Mouse (Mus musculus) liver, postnatal 0 days (tissue): ENCODE data around the gene Slc25a48. TPM values are rescaled to one million over a fixed set of nuclear protein-coding genes. Genes with fewer than 3 reads are reported as not detected.
A peak's percentile ranks its signal among the peaks of the same experiment; 100 is the strongest.

Source experiments
- ATAC-seq: fragments of 200-750 bp; cut with Nextera tagmentation; 2 replicates; pipeline ENCODE4 v1.8.0; 2017; ENCODE audit warnings: mild to moderate bottlenecking, moderate library complexity
- DNase-seq: peaks from one replicate; pipeline ENCODE4 v3.0.0-alpha.2; 2016
- H3K27ac ChIP-seq: fragments of 300-500 bp; sonication (generic); 2 replicates; pipeline ENCODE4 v1.5.1; 2014; ENCODE audit warnings: antibody characterized with exemption, moderate library complexity, mild to moderate bottlenecking, low read depth
- H3K27me3 ChIP-seq: fragments of 300-500 bp; sonication (generic); 2 replicates; pipeline ENCODE4 v1.6.1; 2014; ENCODE audit warnings: low read length, control low read depth, mixed read lengths; ENCODE audit not compliant: insufficient read depth
- H3K36me3 ChIP-seq: fragments of 300-500 bp; sonication (generic); replicated peaks from 2 replicates; pipeline ENCODE4 v1.6.1; 2014; ENCODE audit warnings: mild to moderate bottlenecking, control low read depth, low read length, moderate library complexity, mixed read lengths; ENCODE audit not compliant: insufficient read depth
- H3K4me1 ChIP-seq: fragments of 300-500 bp; sonication (generic); 2 replicates; pipeline ENCODE4 v1.6.1; 2014; ENCODE audit warnings: antibody characterized with exemption, mild to moderate bottlenecking, control low read depth; ENCODE audit not compliant: insufficient read depth
- H3K4me2 ChIP-seq: fragments of 300-500 bp; sonication (generic); 2 replicates; pipeline ENCODE4 v1.6.1; 2014; ENCODE audit warnings: low read depth, mild to moderate bottlenecking, low read length, moderate library complexity, mixed read lengths
- H3K4me3 ChIP-seq: fragments of 300-500 bp; sonication (generic); 2 replicates; pipeline ENCODE4 v1.5.1; 2014; ENCODE audit warnings: low read depth, low read length
- H3K9ac ChIP-seq: fragments of 300-500 bp; sonication (generic); replicated peaks from 2 replicates; pipeline ENCODE4 v1.6.1; 2014; ENCODE audit warnings: mild to moderate bottlenecking, moderate library complexity
- H3K9me3 ChIP-seq: fragments of 300-500 bp; sonication (generic); 2 replicates; pipeline ENCODE4 v1.6.1; 2016; ENCODE audit warnings: mild to moderate bottlenecking, control low read depth, low read length, mixed read lengths
- CTCF ChIP-seq: sonication (generic); IDR thresholded peaks from 2 replicates; pipeline ENCODE4 v1.5.1; 2016; ENCODE audit warnings: antibody characterized with exemption, low read depth
- EP300 ChIP-seq: IDR thresholded peaks from 2 replicates; pipeline ENCODE4 v1.6.1; 2016; ENCODE audit warnings: antibody characterized with exemption, low read depth, mild to moderate bottlenecking
- WGBS: fragments of 180-500 bp; shearing (Covaris S2); extraction: QIAGEN DNeasy Blood & Tissue Kit; methylation state at CpG from one replicate; pipeline ENCODE4 v1.1.7; 2014; ENCODE audit not compliant: insufficient replicate concordance; 5-methylcytosine and 5-hydroxymethylcytosine counted together
- polyA plus RNA-seq: library from polyadenylated mRNA; unstranded; fragments of >200 nt; fragmentation: Nextera tagmentation; extraction: Ambion mirVana; gene quantifications from 2 replicates; pipeline ENCODE4 v1.2.1, GENCODE M21; 2015

The Slc25a48 gene
- polyA plus RNA-seq, 1 experiment from 2014 or later, result 1.5 TPM

GRCm38 (mm10) chr13:56412286-56412873, 25.8 kb upstream of the Slc25a48 start:
- WGBS, result 76% methylated on average over 9 of the region's 9 CpGs
- H3K27ac ChIP-seq, result no peak overlapping the region
- TF ChIP-seq CTCF, result no peak
- no peak for TF ChIP-seq EP300
- no peak overlapping the region for H3K4me3 ChIP-seq
- no peak overlapping the region for H3K9ac ChIP-seq
- no peaks in the 10 kb centered on the region for H3K9me3 ChIP-seq
- no peak for ATAC-seq
- no peak overlapping the region for H3K4me2 ChIP-seq
- H3K36me3 ChIP-seq, result no peaks in the 10 kb centered on the region
- no peaks in the 10 kb centered on the region for H3K27me3 ChIP-seq
- no peaks in the 10 kb centered on the region for H3K4me1 ChIP-seq
- no peak for DNase-seq

DNA sequence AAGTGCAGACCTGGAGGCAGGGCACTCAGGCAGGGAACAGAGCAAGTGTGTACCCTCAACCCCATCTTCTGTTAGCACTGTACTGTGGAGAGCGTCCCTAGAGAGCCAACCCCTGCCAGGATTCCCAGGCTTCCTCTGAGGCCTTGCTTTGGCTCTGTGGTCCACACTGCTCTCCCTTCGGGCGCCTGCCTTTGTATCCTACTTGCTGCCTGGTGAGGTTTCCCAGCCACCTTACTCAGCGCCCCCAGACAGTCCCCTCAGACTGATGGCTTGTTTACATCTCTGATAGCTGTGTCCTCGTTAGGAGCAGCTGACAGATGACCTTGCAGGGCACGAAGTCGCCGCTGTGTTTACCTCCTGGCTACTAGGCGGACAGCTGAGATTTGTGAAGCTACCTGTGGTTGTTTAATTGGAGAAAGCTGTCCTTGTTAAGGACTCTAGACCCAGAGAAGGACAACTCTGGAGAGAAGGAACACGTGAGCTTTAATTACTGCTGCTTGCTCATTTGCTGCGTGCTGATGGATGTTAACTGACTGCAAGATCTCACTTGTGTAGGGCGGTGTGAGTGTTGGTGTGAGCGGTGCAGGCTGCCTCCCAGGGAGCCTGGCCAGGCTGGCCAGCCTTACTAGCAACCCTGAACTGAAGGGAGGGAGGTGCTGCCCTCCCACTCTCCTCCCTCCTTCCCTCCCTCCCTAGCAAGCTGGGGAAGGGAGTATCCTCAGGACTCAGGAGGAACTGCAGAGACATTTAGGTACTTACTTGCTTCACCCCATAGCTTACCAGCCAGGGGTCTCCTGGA, 19.3 kb upstream of the Slc25a48 start:
- H3K4me2 ChIP-seq, result no peak overlapping the region
- no peak overlapping the region for H3K9ac ChIP-seq
- H3K27ac ChIP-seq, result no peak overlapping the region
- no peak overlapping the region for H3K4me3 ChIP-seq
- H3K4me1 ChIP-seq, result no peaks in the 10 kb centered on the region
- DNase-seq (no peak), ATAC-seq (no peak)
- H3K9me3 ChIP-seq, result no peaks in the 10 kb centered on the region
- WGBS, result 36% methylated on average over 13 of the region's 13 CpGs
- TF ChIP-seq CTCF, result no peak
- no peak for TF ChIP-seq EP300
- H3K27me3 ChIP-seq, result peaks cover 14% of the 10 kb centered on the region
- H3K36me3 ChIP-seq, result no peaks in the 10 kb centered on the region

- Histone ChIP-seq H3K27ac (no peak overlapping the region), H3K4me3 (no peak overlapping the region), H3K9ac (no peak overlapping the region), H3K36me3 (no peaks in the 10 kb centered on the region), H3K27me3 (peaks cover 14% of the 10 kb centered on the region), H3K9me3 (no peaks in the 10 kb centered on the region), H3K4me2 (no peak overlapping the region), H3K4me1 (no peaks in the 10 kb centered on the region)
- no peak for DNase-seq
- WGBS, result 62% methylated on average over 6 of the region's 6 CpGs
- no peak for TF ChIP-seq CTCF
- no peak for TF ChIP-seq EP300
- ATAC-seq, result no peak
These were observed 18.6 kb upstream of the Slc25a48 start for GRCm38 (mm10) chr13:56419538-56419937.

DNA sequence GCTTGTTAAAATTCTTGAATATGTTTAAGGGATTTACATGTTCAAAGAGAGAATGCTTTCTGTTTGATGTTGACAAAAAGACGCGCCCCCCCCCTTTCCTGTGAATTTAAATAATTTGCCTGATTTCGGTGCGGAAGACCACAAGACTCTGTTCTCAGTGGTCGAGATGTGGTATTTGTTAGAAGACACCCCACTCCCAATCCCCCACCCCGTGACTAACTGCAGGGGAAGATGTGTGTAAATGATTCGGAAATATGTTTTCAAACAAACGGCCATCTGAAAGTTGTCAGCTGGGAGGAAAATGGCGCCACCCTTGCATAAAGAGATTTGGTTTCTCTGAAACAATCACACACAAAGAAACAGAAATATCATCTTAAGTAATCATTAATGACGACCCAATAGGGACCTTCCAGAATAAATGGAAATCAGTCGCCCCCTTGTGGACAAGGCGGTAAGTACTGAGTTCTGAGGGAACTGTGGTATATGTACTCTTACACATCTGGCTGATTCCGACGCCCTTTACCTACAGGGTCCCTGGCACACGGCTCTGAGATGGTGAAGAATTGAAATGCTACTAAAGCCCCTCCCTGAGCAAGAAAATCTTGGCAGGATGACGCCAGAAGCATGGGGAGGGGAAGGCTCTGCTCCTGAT, 16.0 kb upstream of the Slc25a48 start:
- 25% methylated on average over 16 of the region's 16 CpGs for WGBS
- TF ChIP-seq EP300 (no peak), CTCF (peak; percentile 75)

DNA sequence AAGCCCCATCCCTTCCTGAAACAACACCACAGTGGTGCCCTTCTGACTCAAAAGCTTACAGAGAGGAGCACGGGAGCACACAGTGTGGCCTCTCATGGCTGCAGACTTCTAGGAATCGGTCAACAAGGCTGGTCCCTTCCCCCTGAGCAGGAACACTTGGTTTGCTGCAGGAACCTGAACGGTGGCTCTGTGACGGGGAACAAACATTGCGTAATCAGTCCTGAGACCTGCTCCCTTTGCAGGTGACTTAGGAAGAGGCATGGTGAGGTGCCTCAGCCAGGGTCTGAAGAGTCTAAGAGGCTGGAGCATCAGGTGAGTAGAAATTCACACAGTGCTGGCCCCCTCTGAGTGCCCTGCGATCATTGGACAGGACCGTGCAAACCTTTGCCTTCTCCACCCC, 12.2 kb upstream of the Slc25a48 start:
- TF ChIP-seq EP300 (no peak), CTCF (no peak)
- DNase-seq, result no peak
- WGBS, result 50% methylated on average over 7 of the region's 7 CpGs
- Histone ChIP-seq H3K36me3 (no peaks in the 10 kb centered on the region), H3K9me3 (no peaks in the 10 kb centered on the region), H3K27ac (no peak overlapping the region), H3K9ac (no peak overlapping the region), H3K27me3 (peaks cover 19% of the 10 kb centered on the region), H3K4me2 (no peak overlapping the region), H3K4me3 (no peak overlapping the region), H3K4me1 (no peaks in the 10 kb centered on the region)
- no peak for ATAC-seq

More for the DNA sequence above, 16.0 kb upstream of the Slc25a48 start:
- H3K4me1 ChIP-seq, result no peaks in the 10 kb centered on the region
- ATAC-seq (no peak), DNase-seq (peak; percentile 65)
- peaks cover 17% of the 10 kb centered on the region for H3K27me3 ChIP-seq
- H3K9me3 ChIP-seq, result no peaks in the 10 kb centered on the region
- H3K4me2 ChIP-seq, result no peak overlapping the region
- H3K9ac ChIP-seq, result no peak overlapping the region
- no peak overlapping the region for H3K27ac ChIP-seq
- no peak overlapping the region for H3K4me3 ChIP-seq
- no peaks in the 10 kb centered on the region for H3K36me3 ChIP-seq

GRCm38 (mm10) chr13:56426365-56426764, 11.8 kb upstream of the Slc25a48 start, which contains the start of gene Gm3045:
Gene Gm3045, plus strand, starts transcription at chr13:56426594.
- WGBS, result 63% methylated on average over 4 of the region's 4 CpGs
- no peak for ATAC-seq
- Histone ChIP-seq H3K9ac (no peak within 1 kb of the TSS), H3K27me3 (peaks cover 19% of the 10 kb centered on the region), H3K4me2 (no peak within 1 kb of the TSS), H3K4me1 (no peaks in the 10 kb centered on the region), H3K36me3 (no peaks in the 10 kb centered on the region), H3K27ac (no peak within 1 kb of the TSS), H3K4me3 (no peak within 1 kb of the TSS), H3K9me3 (no peaks in the 10 kb centered on the region)
- TF ChIP-seq EP300 (no peak), CTCF (no peak)
- DNase-seq, result no peak
